Mouse (Mus musculus) lung, postnatal 25 days (tissue): ENCODE results near the gene Vmn2r18.

Source experiments
- DNase-seq: peaks from one replicate; pipeline ENCODE4 v3.0.0; 2022; ENCODE audit warnings: low spot score

The Vmn2r18 gene

GRCm38 (mm10) chr5:151605921-151606320 lies at the start of gene Vmn2r18:
Gene Vmn2r18 (minus strand): TSS chr5:151606021.
- no peak for DNase-seq

GRCm38 (mm10) chr5:151651411-151651784 lies 45.6 kb upstream of the Vmn2r18 start:
- no peak for DNase-seq

GRCm38 (mm10) chr5:151650700-151651410 lies 45.0 kb upstream of the Vmn2r18 start, which contains the start of gene Rfc3:
Gene Rfc3 (minus strand): TSS chr5:151651242.
- peak; percentile 96 for DNase-seq

- DNase-seq, result no peak
Measured at GRCm38 (mm10) chr5:151644845-151645244, 39.0 kb upstream of the Vmn2r18 start.

GRCm38 (mm10) chr5:151642867-151643266 lies 37.0 kb upstream of the Vmn2r18 start:
- no peak for DNase-seq

GRCm38 (mm10) chr5:151642102-151642501 lies 36.3 kb upstream of the Vmn2r18 start:
- DNase-seq, result no peak

- DNase-seq, result no peak
Measured at GRCm38 (mm10) chr5:151601696-151602095, 4.1 kb downstream of the Vmn2r18 start.
